Mouse (Mus musculus) embryonic facial prominence, embryonic 15.5 days (tissue): Measurements from ENCODE around the gene Lefty1. TPM values are rescaled to one million over a fixed set of nuclear protein-coding genes. Genes with fewer than 3 reads are reported as not detected.

Experiments
- ATAC-seq: fragments of 200-750 bp; cut with Nextera tagmentation; 2 replicates; pipeline ENCODE4 v1.8.0; 2017; ENCODE audit warnings: low read depth, moderate TSS enrichment; ENCODE audit not compliant: insufficient number of reproducible peaks, low FRiP score, low TSS enrichment
- H3K27ac ChIP-seq: fragments of 300-500 bp; sonication (generic); replicated peaks from 2 replicates; pipeline ENCODE4 v1.5.1; 2015; ENCODE audit warnings: mild to moderate bottlenecking, inconsistent platforms
- H3K27me3 ChIP-seq: fragments of 300-500 bp; sonication (generic); 2 replicates; pipeline ENCODE4 v1.6.1; 2015; ENCODE audit warnings: inconsistent platforms
- H3K36me3 ChIP-seq: fragments of 300-500 bp; sonication (generic); 2 replicates; pipeline ENCODE4 v1.6.1; 2015; ENCODE audit warnings: mild to moderate bottlenecking, inconsistent platforms
- H3K4me1 ChIP-seq: fragments of 300-500 bp; sonication (generic); 2 replicates; pipeline ENCODE4 v1.6.1; 2015; ENCODE audit warnings: inconsistent platforms
- H3K4me2 ChIP-seq: fragments of 300-500 bp; sonication (generic); replicated peaks from 2 replicates; pipeline ENCODE4 v1.6.1; 2015; ENCODE audit warnings: mild to moderate bottlenecking, inconsistent platforms
- H3K4me3 ChIP-seq: fragments of 300-500 bp; sonication (generic); replicated peaks from 2 replicates; pipeline ENCODE4 v1.5.1; 2015; ENCODE audit warnings: mild to moderate bottlenecking, inconsistent platforms
- H3K9ac ChIP-seq: fragments of 300-500 bp; sonication (generic); 2 replicates; pipeline ENCODE4 v1.6.1; 2015; ENCODE audit warnings: inconsistent platforms
- H3K9me3 ChIP-seq: fragments of 300-500 bp; sonication (generic); replicated peaks from 2 replicates; pipeline ENCODE4 v1.6.1; 2016; ENCODE audit warnings: inconsistent platforms
- WGBS: fragments of 180-500 bp; shearing (Covaris S2); methylation state at CpG from one replicate; pipeline ENCODE4 v1.1.7; 2015; 5-methylcytosine and 5-hydroxymethylcytosine counted together
- polyA plus RNA-seq: library from polyadenylated mRNA; unstranded; fragments of >200 nt; fragmentation: Nextera tagmentation; extraction: Ambion mirVana; gene quantifications from 2 replicates; pipeline ENCODE4 v1.2.1, GENCODE M21; 2015

The Lefty1 gene
- polyA plus RNA-seq, 1 experiment from 2014 or later: 4.0 TPM

- ATAC-seq: peak; percentile 7; the same call in 1 of the 2 replicates
- Histone ChIP-seq H3K4me1 (peaks cover 15% of the 10 kb centered on the region), H3K9ac (peak overlapping the region; percentile 95), H3K4me3 (peak overlapping the region; percentile 83), H3K27ac (peak overlapping the region; percentile 91), H3K9me3 (no peaks in the 10 kb centered on the region), H3K36me3 (peaks cover 24% of the 10 kb centered on the region), H3K27me3 (no peaks in the 10 kb centered on the region), H3K4me2 (peak overlapping the region; percentile 77)
- 3% methylated on average over 5 of the region's 5 CpGs for WGBS
Observed at GRCm38 (mm10) chr1:180904815-180905080, 30.1 kb upstream of the Lefty1 start.

- Histone ChIP-seq H3K9me3 (no peaks in the 10 kb centered on the region), H3K27me3 (no peaks in the 10 kb centered on the region), H3K4me3 (peak overlapping the region; percentile 83), H3K4me2 (peak overlapping the region; percentile 77), H3K27ac (no peak overlapping the region), H3K4me1 (peaks cover 15% of the 10 kb centered on the region), H3K36me3 (peaks cover 24% of the 10 kb centered on the region), H3K9ac (0 out of 2 replicates have a peak overlapping the region, but pooled peaks have one; percentile 95)
- no peak for ATAC-seq
- WGBS: 59% methylated on average over 6 of the region's 6 CpGs
Observed at GRCm38 (mm10) chr1:180905307-180905706, 29.5 kb upstream of the Lefty1 start.

- no peak overlapping the region for H3K4me2 ChIP-seq
- peaks cover 15% of the 10 kb centered on the region for H3K4me1 ChIP-seq
- 96% methylated on average over 17 of the region's 17 CpGs for WGBS
- peaks cover 24% of the 10 kb centered on the region for H3K36me3 ChIP-seq
- no peaks in the 10 kb centered on the region for H3K9me3 ChIP-seq
- H3K4me3 ChIP-seq: no peak overlapping the region
- H3K9ac ChIP-seq: 0 out of 2 replicates have a peak overlapping the region, but pooled peaks have one; percentile 95
- H3K27me3 ChIP-seq: no peaks in the 10 kb centered on the region
- no peak for ATAC-seq
- no peak overlapping the region for H3K27ac ChIP-seq
Observed at GRCm38 (mm10) chr1:180905876-180906275, 28.9 kb upstream of the Lefty1 start.

- no peak for ATAC-seq
- H3K4me2 ChIP-seq: no peak overlapping the region
- WGBS: 93% methylated on average over 24 of the region's 24 CpGs
Observed at GRCm38 (mm10) chr1:180906461-180907147, 28.2 kb upstream of the Lefty1 start.

GRCm38 (mm10) chr1:180911138-180911537 lies 23.7 kb upstream of the Lefty1 start:
- H3K9me3 ChIP-seq: no peaks in the 10 kb centered on the region
- peak overlapping the region; percentile 36 for H3K4me2 ChIP-seq
- H3K9ac ChIP-seq: no peak overlapping the region
- no peak overlapping the region for H3K4me3 ChIP-seq
- H3K36me3 ChIP-seq: peaks cover 19% of the 10 kb centered on the region
- peaks cover 17% of the 10 kb centered on the region for H3K4me1 ChIP-seq
- ATAC-seq: no peak
- WGBS: 46% methylated on average over 8 of the region's 8 CpGs
- H3K27ac ChIP-seq: no peak overlapping the region
- H3K27me3 ChIP-seq: no peaks in the 10 kb centered on the region

More at GRCm38 (mm10) chr1:180906461-180907147, 28.2 kb upstream of the Lefty1 start:
- Histone ChIP-seq H3K4me3 (no peak overlapping the region), H3K27me3 (no peaks in the 10 kb centered on the region), H3K27ac (no peak overlapping the region), H3K36me3 (peaks cover 24% of the 10 kb centered on the region), H3K9me3 (no peaks in the 10 kb centered on the region), H3K9ac (no peak overlapping the region), H3K4me1 (peaks cover 18% of the 10 kb centered on the region)

- H3K36me3 ChIP-seq: peaks cover 13% of the 10 kb centered on the region
- peaks cover 17% of the 10 kb centered on the region for H3K4me1 ChIP-seq
- no peak overlapping the region for H3K9ac ChIP-seq
- H3K27ac ChIP-seq: no peak overlapping the region
- 41% methylated on average over 20 of the region's 20 CpGs for WGBS
- 0 out of 2 replicates have a peak, but pooled peaks have one; percentile 26 for ATAC-seq
- H3K27me3 ChIP-seq: no peaks in the 10 kb centered on the region
- peak overlapping the region; percentile 36 for H3K4me2 ChIP-seq
- no peak overlapping the region; the same call in 1 of the 2 replicates for H3K4me3 ChIP-seq
- no peaks in the 10 kb centered on the region for H3K9me3 ChIP-seq
Observed at GRCm38 (mm10) chr1:180911653-180912287, 23.1 kb upstream of the Lefty1 start.

GRCm38 (mm10) chr1:180912792-180913191 lies 22.0 kb upstream of the Lefty1 start:
- no peak overlapping the region for H3K4me2 ChIP-seq
- no peaks in the 10 kb centered on the region for H3K9me3 ChIP-seq
- H3K9ac ChIP-seq: no peak overlapping the region
- H3K27me3 ChIP-seq: no peaks in the 10 kb centered on the region
- no peak overlapping the region for H3K4me3 ChIP-seq
- no peak overlapping the region for H3K27ac ChIP-seq
- H3K36me3 ChIP-seq: peaks cover 3% of the 10 kb centered on the region
- no peak for ATAC-seq
- peaks cover 17% of the 10 kb centered on the region for H3K4me1 ChIP-seq
- 78% methylated on average over 5 of the region's 5 CpGs for WGBS

- 16% methylated on average over 4 of the region's 4 CpGs for WGBS
Observed at GRCm38 (mm10) chr1:180913797-180914196, 21.0 kb upstream of the Lefty1 start.

GRCm38 (mm10) chr1:180916425-180916824 lies 18.4 kb upstream of the Lefty1 start:
- Histone ChIP-seq H3K9me3 (no peaks in the 10 kb centered on the region), H3K4me2 (no peak overlapping the region), H3K4me1 (peaks cover 16% of the 10 kb centered on the region), H3K9ac (no peak overlapping the region), H3K27me3 (no peaks in the 10 kb centered on the region), H3K4me3 (no peak overlapping the region), H3K36me3 (no peaks in the 10 kb centered on the region), H3K27ac (no peak overlapping the region)
- no peak for ATAC-seq
- WGBS: 87% methylated on average over 11 of the region's 11 CpGs

More at GRCm38 (mm10) chr1:180913797-180914196, 21.0 kb upstream of the Lefty1 start:
- peak overlapping the region; percentile 58; the same call in 1 of the 2 replicates for H3K27ac ChIP-seq
- H3K9me3 ChIP-seq: no peaks in the 10 kb centered on the region
- H3K4me2 ChIP-seq: no peak overlapping the region
- H3K4me3 ChIP-seq: no peak overlapping the region
- H3K36me3 ChIP-seq: no peaks in the 10 kb centered on the region
- no peak overlapping the region for H3K9ac ChIP-seq
- peaks cover 17% of the 10 kb centered on the region for H3K4me1 ChIP-seq
- ATAC-seq: peak; percentile 77; the same call in 1 of the 2 replicates
- H3K27me3 ChIP-seq: no peaks in the 10 kb centered on the region

- Histone ChIP-seq H3K4me3 (no peak overlapping the region), H3K9ac (no peak overlapping the region), H3K27ac (no peak overlapping the region), H3K4me2 (no peak overlapping the region), H3K4me1 (peaks cover 12% of the 10 kb centered on the region), H3K9me3 (no peaks in the 10 kb centered on the region), H3K27me3 (no peaks in the 10 kb centered on the region), H3K36me3 (no peaks in the 10 kb centered on the region)
- no peak for ATAC-seq
- WGBS: 34% methylated on average over 1 of the region's 1 CpGs
Observed at GRCm38 (mm10) chr1:180917053-180917452, 17.8 kb upstream of the Lefty1 start.

GRCm38 (mm10) chr1:180919686-180920085 lies 15.1 kb upstream of the Lefty1 start:
- Histone ChIP-seq H3K4me3 (no peak overlapping the region), H3K9ac (no peak overlapping the region), H3K27ac (no peak overlapping the region), H3K4me1 (no peaks in the 10 kb centered on the region), H3K9me3 (no peaks in the 10 kb centered on the region), H3K27me3 (no peaks in the 10 kb centered on the region), H3K4me2 (no peak overlapping the region), H3K36me3 (no peaks in the 10 kb centered on the region)
- no peak for ATAC-seq
- 32% methylated on average over 8 of the region's 8 CpGs for whole genome bisulfite sequencing
